Mouse (Mus musculus) intestine, embryonic 14.5 days (tissue): ENCODE results near the gene Ptpro. TPM values are rescaled to one million over a fixed set of nuclear protein-coding genes. Genes with fewer than 3 reads are reported as not detected.

ENCODE experiments used
- ATAC-seq: fragments of 200-750 bp; cut with Nextera tagmentation; replicated peaks from 2 replicates; pipeline ENCODE4 v1.8.0; 2017; ENCODE audit warnings: low read depth, moderate number of reproducible peaks, moderate TSS enrichment, moderate library complexity; ENCODE audit not compliant: low FRiP score, low TSS enrichment
- DNase-seq: peaks from one replicate; pipeline ENCODE4 v3.0.0-alpha.2; 2018; ENCODE audit warnings: low spot score
- H3K27ac ChIP-seq: fragments of 300-500 bp; sonication (generic); 2 replicates; pipeline ENCODE4 v1.5.1; 2014; ENCODE audit warnings: low read depth, mild to moderate bottlenecking, control low read depth
- H3K27me3 ChIP-seq: fragments of 300-500 bp; sonication (generic); replicated peaks from 2 replicates; pipeline ENCODE4 v1.6.1; 2014; ENCODE audit warnings: low read length, control low read depth; ENCODE audit not compliant: control insufficient read depth, insufficient read depth
- H3K36me3 ChIP-seq: fragments of 300-500 bp; sonication (generic); 2 replicates; pipeline ENCODE4 v1.6.1; 2014; ENCODE audit warnings: low read length, control low read depth; ENCODE audit not compliant: control insufficient read depth, insufficient read depth
- H3K4me1 ChIP-seq: fragments of 300-500 bp; sonication (generic); replicated peaks from 2 replicates; pipeline ENCODE4 v1.6.1; 2014; ENCODE audit warnings: low read length, control low read depth, mixed read lengths; ENCODE audit not compliant: control insufficient read depth, insufficient read depth
- H3K4me2 ChIP-seq: fragments of 300-500 bp; sonication (generic); 2 replicates; pipeline ENCODE4 v1.6.1; 2014; ENCODE audit warnings: low read length
- H3K4me3 ChIP-seq: fragments of 300-500 bp; sonication (generic); 2 replicates; pipeline ENCODE4 v1.5.1; 2014; ENCODE audit warnings: low read depth, low read length, control low read depth, mixed read lengths
- H3K9ac ChIP-seq: fragments of 300-500 bp; sonication (generic); 2 replicates; pipeline ENCODE4 v1.6.1; 2014; ENCODE audit warnings: mild to moderate bottlenecking, low read length
- H3K9me3 ChIP-seq: fragments of 300-500 bp; sonication (generic); 2 replicates; pipeline ENCODE4 v1.6.1; 2016; ENCODE audit warnings: low read length, control low read depth; ENCODE audit not compliant: control insufficient read depth
- WGBS: fragments of 180-500 bp; shearing (Covaris S2); extraction: QIAGEN DNeasy Blood & Tissue Kit; methylation state at CpG from one replicate; pipeline ENCODE4 v1.1.7; 2014; 5-methylcytosine and 5-hydroxymethylcytosine counted together
- polyA plus RNA-seq: library from polyadenylated mRNA; unstranded; fragments of >200 nt; fragmentation: Nextera tagmentation; extraction: Ambion mirVana; gene quantifications from 2 replicates; pipeline ENCODE4 v1.2.1, GENCODE M21; 2014

The Ptpro gene
- polyA plus RNA-seq, 1 experiment from 2014 or later = 3.6 TPM

DNA sequence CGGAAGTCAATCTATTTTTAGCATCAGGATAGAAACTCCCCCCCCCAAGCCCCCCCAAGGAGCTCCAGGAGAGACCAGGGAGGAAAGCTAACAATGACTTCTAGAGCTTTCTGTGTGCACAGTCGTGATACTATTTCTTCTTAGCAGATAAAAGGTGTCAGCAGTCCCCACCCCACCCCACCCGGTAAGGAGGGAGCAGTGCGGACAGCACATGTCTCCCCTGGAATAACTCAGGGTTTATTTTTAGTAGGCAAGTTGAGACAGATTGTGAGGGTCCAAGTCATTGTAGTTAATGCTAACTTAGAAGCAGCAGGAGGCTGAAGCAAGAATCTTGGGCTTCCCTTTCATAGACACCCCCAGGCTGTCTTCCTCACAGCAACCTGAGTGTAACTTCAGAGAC is 63.1 kb downstream of the Ptpro start:
- no peak overlapping the region for H3K4me3 ChIP-seq
- WGBS = 36% methylated on average over 4 of the region's 4 CpGs
- no peaks in the 10 kb centered on the region for H3K27me3 ChIP-seq
- no peaks in the 10 kb centered on the region for H3K4me1 ChIP-seq
- H3K9ac ChIP-seq = no peak overlapping the region
- ATAC-seq (no peak), DNase-seq (no peak)
- peaks cover 3% of the 10 kb centered on the region; the same call in 1 of the 2 replicates for H3K9me3 ChIP-seq
- no peaks in the 10 kb centered on the region for H3K36me3 ChIP-seq
- no peak overlapping the region for H3K27ac ChIP-seq
- no peak overlapping the region for H3K4me2 ChIP-seq

- no peaks in the 10 kb centered on the region for H3K36me3 ChIP-seq
- H3K4me2 ChIP-seq = no peak overlapping the region
- no peak overlapping the region for H3K9ac ChIP-seq
- no peak for DNase-seq
- H3K4me3 ChIP-seq = no peak overlapping the region
- no peaks in the 10 kb centered on the region for H3K27me3 ChIP-seq
- H3K4me1 ChIP-seq = no peaks in the 10 kb centered on the region
- H3K27ac ChIP-seq = no peak overlapping the region
- 80% methylated on average over 6 of the region's 6 CpGs for WGBS
- no peak for ATAC-seq
- peaks cover 3% of the 10 kb centered on the region; the same call in 1 of the 2 replicates for H3K9me3 ChIP-seq
Observed at GRCm38 (mm10) chr6:137316358-137316757, 64.2 kb downstream of the Ptpro start.

GRCm38 (mm10) chr6:137317509-137317908 is 65.4 kb downstream of the Ptpro start:
- ATAC-seq = no peak
- no peak overlapping the region for H3K4me3 ChIP-seq
- H3K9ac ChIP-seq = no peak overlapping the region
- H3K36me3 ChIP-seq = no peaks in the 10 kb centered on the region
- no peaks in the 10 kb centered on the region for H3K27me3 ChIP-seq
- no peaks in the 10 kb centered on the region for H3K4me1 ChIP-seq
- H3K27ac ChIP-seq = no peak overlapping the region
- 85% methylated on average over 6 of the region's 6 CpGs for WGBS
- H3K4me2 ChIP-seq = no peak overlapping the region
- no peak for DNase-seq
- H3K9me3 ChIP-seq = no peaks in the 10 kb centered on the region

DNA sequence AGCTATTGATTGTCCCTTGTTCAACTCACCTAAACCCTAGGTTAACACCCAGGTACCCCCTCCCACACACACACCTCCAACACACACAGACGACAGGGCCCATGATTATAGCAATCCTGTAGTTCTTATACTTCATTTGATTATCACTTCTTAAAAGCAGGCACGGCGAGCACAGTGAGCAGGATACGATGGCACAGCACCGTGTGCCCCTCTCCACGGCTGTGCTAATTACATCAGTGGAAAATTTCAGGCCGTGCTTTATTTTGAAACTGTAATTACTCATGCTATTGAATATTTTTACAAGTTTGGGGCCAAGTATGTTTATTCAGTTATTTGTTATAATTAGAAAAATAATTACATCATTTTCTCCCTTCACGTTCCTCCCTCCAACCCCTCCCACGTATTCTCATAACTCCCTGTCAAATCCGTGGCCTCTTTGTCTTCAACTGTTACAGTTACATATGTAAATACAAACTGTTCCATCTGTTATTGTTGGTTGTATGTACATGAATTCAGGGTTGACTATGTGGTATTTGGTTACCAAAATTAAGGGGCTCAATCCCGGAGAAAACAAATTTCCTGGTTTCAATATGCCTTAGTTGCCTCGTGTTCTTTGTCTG is 66.2 kb downstream of the Ptpro start:
- ATAC-seq (0 out of 2 replicates have a peak, but pooled peaks have one; percentile 12), DNase-seq (no peak)
- no peaks in the 10 kb centered on the region for H3K9me3 ChIP-seq
- no peak overlapping the region for H3K4me2 ChIP-seq
- H3K27ac ChIP-seq = no peak overlapping the region
- no peaks in the 10 kb centered on the region for H3K36me3 ChIP-seq
- H3K4me3 ChIP-seq = no peak overlapping the region
- 80% methylated on average over 12 of the region's 12 CpGs for WGBS
- H3K9ac ChIP-seq = no peak overlapping the region
- no peaks in the 10 kb centered on the region for H3K27me3 ChIP-seq
- H3K4me1 ChIP-seq = no peaks in the 10 kb centered on the region

DNA sequence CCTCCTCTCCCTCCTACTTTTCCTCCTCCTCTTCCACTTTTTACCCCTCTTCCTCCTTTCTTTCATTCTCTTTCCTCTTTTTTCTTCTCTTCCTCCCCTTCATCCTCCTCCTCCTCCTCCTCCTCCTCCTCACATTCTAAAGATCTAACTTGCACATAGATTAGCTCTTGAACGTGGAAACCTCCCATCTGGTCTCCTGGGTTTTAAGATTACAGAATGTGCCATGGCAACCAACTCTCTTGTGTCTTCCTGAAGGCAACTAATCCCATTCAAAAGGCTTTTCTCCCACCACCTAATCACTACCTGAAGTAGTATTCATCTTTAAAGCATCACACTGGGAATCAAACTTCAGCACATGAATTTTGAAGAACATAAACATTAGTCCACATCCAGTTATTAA is 67.5 kb downstream of the Ptpro start:
- H3K4me2 ChIP-seq = no peak overlapping the region
- WGBS = 33% methylated on average over 1 of the region's 1 CpGs
- H3K27me3 ChIP-seq = no peaks in the 10 kb centered on the region
- H3K9me3 ChIP-seq = no peaks in the 10 kb centered on the region
- H3K4me3 ChIP-seq = no peak overlapping the region
- no peaks in the 10 kb centered on the region for H3K4me1 ChIP-seq
- ATAC-seq = no peak
- H3K27ac ChIP-seq = no peak overlapping the region
- H3K36me3 ChIP-seq = no peaks in the 10 kb centered on the region
- no peak overlapping the region for H3K9ac ChIP-seq
- DNase-seq = no peak

- no peak for DNase-seq
- ATAC-seq = no peak
Observed at GRCm38 (mm10) chr6:137327718-137328117, 75.6 kb downstream of the Ptpro start.

DNA sequence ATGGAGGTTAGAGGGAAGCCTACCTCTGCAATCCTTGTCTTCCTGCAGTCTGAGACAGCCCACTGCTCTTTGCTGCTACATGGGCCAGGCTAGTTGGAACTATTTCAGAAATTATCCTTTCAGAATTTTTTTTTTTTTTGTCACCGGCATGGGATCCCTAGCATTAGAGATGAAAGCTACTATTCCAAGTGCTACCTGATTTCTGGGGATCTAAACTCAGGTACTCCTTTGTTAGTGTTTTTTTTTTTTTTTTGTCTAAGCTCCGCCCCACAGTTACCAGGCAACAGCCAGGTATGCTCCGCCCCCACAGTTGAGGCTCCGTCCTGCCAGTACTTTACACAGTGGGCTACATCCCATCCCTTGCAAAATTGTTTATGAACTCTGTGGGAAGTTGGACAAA is 76.1 kb downstream of the Ptpro start:
- ATAC-seq (no peak), DNase-seq (no peak)
- no peak overlapping the region for H3K27ac ChIP-seq
- no peaks in the 10 kb centered on the region for H3K9me3 ChIP-seq
- no peaks in the 10 kb centered on the region for H3K4me1 ChIP-seq
- H3K9ac ChIP-seq = no peak overlapping the region
- H3K4me3 ChIP-seq = no peak overlapping the region
- no peak overlapping the region for H3K4me2 ChIP-seq
- H3K36me3 ChIP-seq = no peaks in the 10 kb centered on the region
- no peaks in the 10 kb centered on the region for H3K27me3 ChIP-seq
- WGBS = 61% methylated on average over 4 of the region's 4 CpGs

More at GRCm38 (mm10) chr6:137327718-137328117, 75.6 kb downstream of the Ptpro start:
- H3K27ac ChIP-seq = no peak overlapping the region
- no peaks in the 10 kb centered on the region for H3K9me3 ChIP-seq
- H3K36me3 ChIP-seq = no peaks in the 10 kb centered on the region
- H3K4me3 ChIP-seq = no peak overlapping the region
- no peaks in the 10 kb centered on the region for H3K4me1 ChIP-seq
- no peaks in the 10 kb centered on the region for H3K27me3 ChIP-seq
- H3K4me2 ChIP-seq = no peak overlapping the region
- no peak overlapping the region for H3K9ac ChIP-seq
- 64% methylated on average over 9 of the region's 9 CpGs for WGBS

GRCm38 (mm10) chr6:137330782-137331181 is 78.7 kb downstream of the Ptpro start:
- Histone ChIP-seq H3K4me2 (no peak overlapping the region), H3K9ac (no peak overlapping the region), H3K4me3 (no peak overlapping the region), H3K9me3 (no peaks in the 10 kb centered on the region), H3K27ac (no peak overlapping the region), H3K36me3 (no peaks in the 10 kb centered on the region), H3K4me1 (no peaks in the 10 kb centered on the region), H3K27me3 (no peaks in the 10 kb centered on the region)
- ATAC-seq (no peak), DNase-seq (no peak)
- WGBS = 81% methylated on average over 5 of the region's 5 CpGs

DNA sequence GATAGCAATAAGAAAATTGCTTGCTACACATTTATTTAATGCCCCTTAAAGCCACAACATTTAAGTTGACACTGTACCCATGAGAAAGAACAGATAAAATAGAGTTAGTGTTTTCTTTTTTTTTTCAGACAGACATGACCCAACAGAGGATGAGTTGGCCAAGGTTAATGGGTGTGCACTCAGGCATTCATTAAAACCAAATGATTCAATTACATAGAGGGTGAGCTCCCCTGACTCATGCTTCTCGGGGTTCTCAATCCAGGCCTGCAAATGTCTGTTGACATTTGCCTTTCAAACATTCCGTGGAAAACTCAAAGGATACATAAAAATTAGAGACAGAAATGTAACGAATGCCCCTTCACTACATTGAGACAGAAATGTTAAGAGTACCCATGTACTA is 79.7 kb downstream of the Ptpro start:
- no peak overlapping the region for H3K9ac ChIP-seq
- H3K4me3 ChIP-seq = no peak overlapping the region
- no peak for DNase-seq
- H3K4me1 ChIP-seq = no peaks in the 10 kb centered on the region
- 78% methylated on average over 3 of the region's 3 CpGs for WGBS
- H3K9me3 ChIP-seq = no peaks in the 10 kb centered on the region
- ATAC-seq = no peak
- H3K27ac ChIP-seq = no peak overlapping the region
- H3K36me3 ChIP-seq = no peaks in the 10 kb centered on the region
- no peak overlapping the region for H3K4me2 ChIP-seq
- H3K27me3 ChIP-seq = no peaks in the 10 kb centered on the region
